Mouse (Mus musculus) stomach, embryonic 16.5 days (tissue): ENCODE results near the gene Tmem33. TPM values are rescaled to one million over a fixed set of nuclear protein-coding genes. Genes with fewer than 3 reads are reported as not detected.

Source experiments
- ATAC-seq: fragments of 200-750 bp; cut with Nextera tagmentation; 2 replicates; pipeline ENCODE4 v1.8.0; 2017; ENCODE audit warnings: moderate number of reproducible peaks, moderate TSS enrichment; ENCODE audit not compliant: insufficient read depth, low FRiP score
- H3K27ac ChIP-seq: fragments of 300-500 bp; sonication (generic); 2 replicates; pipeline ENCODE4 v1.5.1; 2014; ENCODE audit warnings: low read length
- H3K27me3 ChIP-seq: fragments of 300-500 bp; sonication (generic); 2 replicates; pipeline ENCODE4 v1.6.1; 2014; ENCODE audit warnings: low read length, control low read depth, mixed read lengths; ENCODE audit not compliant: control insufficient read depth, insufficient read depth
- H3K36me3 ChIP-seq: fragments of 300-500 bp; sonication (generic); 2 replicates; pipeline ENCODE4 v1.6.1; 2014; ENCODE audit warnings: low read length; ENCODE audit not compliant: control insufficient read depth, insufficient read depth
- H3K4me1 ChIP-seq: fragments of 300-500 bp; sonication (generic); 2 replicates; pipeline ENCODE4 v1.6.1; 2014; ENCODE audit warnings: low read length, control low read depth, mixed read lengths; ENCODE audit not compliant: control insufficient read depth, insufficient read depth
- H3K4me2 ChIP-seq: fragments of 300-500 bp; sonication (generic); 2 replicates; pipeline ENCODE4 v1.6.1; 2014; ENCODE audit warnings: low read depth, low read length, mixed read lengths
- H3K4me3 ChIP-seq: fragments of 300-500 bp; sonication (generic); replicated peaks from 2 replicates; pipeline ENCODE4 v1.5.1; 2014; ENCODE audit warnings: mild to moderate bottlenecking, low read length
- H3K9ac ChIP-seq: fragments of 300-500 bp; sonication (generic); 2 replicates; pipeline ENCODE4 v1.6.1; 2014; ENCODE audit warnings: low read length
- H3K9me3 ChIP-seq: fragments of 300-500 bp; sonication (generic); replicated peaks from 2 replicates; pipeline ENCODE4 v1.6.1; 2016; ENCODE audit warnings: low read length, control low read depth; ENCODE audit not compliant: control insufficient read depth
- WGBS: fragments of 180-500 bp; shearing (Covaris S2); extraction: QIAGEN DNeasy Blood & Tissue Kit; methylation state at CpG from one replicate; pipeline ENCODE4 v1.1.7; 2014; 5-methylcytosine and 5-hydroxymethylcytosine counted together
- polyA plus RNA-seq: library from polyadenylated mRNA; unstranded; fragments of >200 nt; fragmentation: Nextera tagmentation; extraction: Ambion mirVana; gene quantifications from 2 replicates; pipeline ENCODE4 v1.2.1, GENCODE M21; 2015

The Tmem33 gene
- 95.7 and 97.9 TPM in 2 replicates for polyA plus RNA-seq

GRCm38 (mm10) chr5:67260531-67261371 is at the start of gene Tmem33:
TSS of gene Tmem33 (plus strand) at chr5:67260565.
- Histone ChIP-seq H3K4me3 (peak within 1 kb of the TSS; percentile 84), H3K9me3 (no peaks in the 10 kb centered on the region), H3K9ac (peak within 1 kb of the TSS; percentile 82), H3K4me2 (peak within 1 kb of the TSS; percentile 71), H3K27me3 (no peaks in the 10 kb centered on the region), H3K4me1 (peaks cover 10% of the 10 kb centered on the region; the same call in 1 of the 2 replicates), H3K36me3 (peaks cover 12% of the 10 kb centered on the region), H3K27ac (peak within 1 kb of the TSS; percentile 98)
- WGBS = under 1% methylated on average over 67 of the region's 67 CpGs
- peak; percentile 90 for ATAC-seq

GRCm38 (mm10) chr5:67213168-67213567 is 47.2 kb upstream of the Tmem33 start:
- 16% methylated on average over 5 of the region's 5 CpGs for WGBS
- Histone ChIP-seq H3K4me3 (no peak overlapping the region), H3K36me3 (no peaks in the 10 kb centered on the region), H3K9me3 (no peaks in the 10 kb centered on the region), H3K9ac (no peak overlapping the region), H3K4me2 (no peak overlapping the region), H3K27me3 (peaks cover 58% of the 10 kb centered on the region), H3K4me1 (no peaks in the 10 kb centered on the region), H3K27ac (no peak overlapping the region)
- ATAC-seq = no peak

GRCm38 (mm10) chr5:67215121-67216030 is 45.0 kb upstream of the Tmem33 start:
- Histone ChIP-seq H3K27me3 (peaks cover 74% of the 10 kb centered on the region), H3K4me3 (no peak overlapping the region; the same call in 1 of the 2 replicates), H3K9me3 (no peaks in the 10 kb centered on the region), H3K4me1 (no peaks in the 10 kb centered on the region), H3K4me2 (no peak overlapping the region), H3K27ac (no peak overlapping the region), H3K9ac (no peak overlapping the region), H3K36me3 (no peaks in the 10 kb centered on the region)
- ATAC-seq = no peak
- WGBS = 3% methylated on average over 28 of the region's 28 CpGs

- H3K4me3 ChIP-seq = no peak overlapping the region; the same call in 1 of the 2 replicates
Observed at GRCm38 (mm10) chr5:67216031-67216778, 44.2 kb upstream of the Tmem33 start.

GRCm38 (mm10) chr5:67216779-67217095 is 43.6 kb upstream of the Tmem33 start:
- Histone ChIP-seq H3K4me1 (no peaks in the 10 kb centered on the region), H3K27me3 (peaks cover 80% of the 10 kb centered on the region), H3K36me3 (no peaks in the 10 kb centered on the region), H3K4me2 (no peak overlapping the region), H3K4me3 (no peak overlapping the region), H3K9ac (no peak overlapping the region), H3K27ac (0 out of 2 replicates have a peak overlapping the region, but pooled peaks have one; percentile 11), H3K9me3 (no peaks in the 10 kb centered on the region)
- 3% methylated on average over 9 of the region's 9 CpGs for WGBS
- ATAC-seq = no peak

More at GRCm38 (mm10) chr5:67216031-67216778, 44.2 kb upstream of the Tmem33 start:
- WGBS = under 1% methylated on average over 49 of the region's 49 CpGs
- Histone ChIP-seq H3K9me3 (no peaks in the 10 kb centered on the region), H3K4me1 (no peaks in the 10 kb centered on the region), H3K4me2 (peak overlapping the region; percentile 21; the same call in 1 of the 2 replicates), H3K27me3 (peaks cover 77% of the 10 kb centered on the region), H3K9ac (no peak overlapping the region), H3K27ac (0 out of 2 replicates have a peak overlapping the region, but pooled peaks have one; percentile 11), H3K36me3 (no peaks in the 10 kb centered on the region)
- ATAC-seq = no peak

GRCm38 (mm10) chr5:67221901-67222300 is 38.5 kb upstream of the Tmem33 start:
- Histone ChIP-seq H3K9ac (no peak overlapping the region), H3K36me3 (no peaks in the 10 kb centered on the region), H3K4me1 (peaks cover 4% of the 10 kb centered on the region; the same call in 1 of the 2 replicates), H3K27ac (no peak overlapping the region), H3K9me3 (peaks cover 12% of the 10 kb centered on the region; the same call in 1 of the 2 replicates), H3K4me2 (no peak overlapping the region), H3K27me3 (peaks cover 87% of the 10 kb centered on the region), H3K4me3 (no peak overlapping the region)
- ATAC-seq = no peak
- WGBS = 8% methylated on average over 6 of the region's 6 CpGs

GRCm38 (mm10) chr5:67222440-67223390 is 37.6 kb upstream of the Tmem33 start:
- Histone ChIP-seq H3K27me3 (peaks cover 90% of the 10 kb centered on the region), H3K36me3 (no peaks in the 10 kb centered on the region), H3K27ac (no peak overlapping the region), H3K4me1 (peaks cover 4% of the 10 kb centered on the region; the same call in 1 of the 2 replicates), H3K9me3 (peaks cover 12% of the 10 kb centered on the region; the same call in 1 of the 2 replicates), H3K4me3 (peak overlapping the region; percentile 30), H3K9ac (no peak overlapping the region), H3K4me2 (peak overlapping the region; percentile 41; the same call in 1 of the 2 replicates)
- 2% methylated on average over 44 of the region's 44 CpGs for WGBS
- no peak for ATAC-seq
